Mouse (Mus musculus) embryonic facial prominence, embryonic 12.5 days (tissue): ENCODE measurements at regions not wholly inside any gene's neighbourhood (a gene's known extent, or its start where the extent isn't known, plus 50 kb on each side); places are given as distances from the start of the nearest gene placed in this dataset.

ENCODE experiments used
- ATAC-seq: fragments of 200-750 bp; cut with Nextera tagmentation; 2 replicates; pipeline ENCODE4 v1.8.0; 2017; ENCODE audit not compliant: insufficient number of reproducible peaks, insufficient read depth, low FRiP score, low TSS enrichment
- H3K27ac ChIP-seq: fragments of 300-500 bp; sonication (generic); 2 replicates; pipeline ENCODE4 v1.5.1; 2016; ENCODE audit warnings: mild to moderate bottlenecking
- H3K27me3 ChIP-seq: fragments of 300-500 bp; sonication (generic); 2 replicates; pipeline ENCODE4 v1.6.1; 2016; ENCODE audit warnings: mild to moderate bottlenecking, moderate library complexity
- H3K36me3 ChIP-seq: fragments of 300-500 bp; sonication (generic); 2 replicates; pipeline ENCODE4 v1.6.1; 2016; ENCODE audit warnings: mild to moderate bottlenecking
- H3K4me1 ChIP-seq: fragments of 300-500 bp; sonication (generic); 2 replicates; pipeline ENCODE4 v1.6.1; 2016
- H3K4me2 ChIP-seq: fragments of 300-500 bp; sonication (generic); replicated peaks from 2 replicates; pipeline ENCODE4 v1.6.1; 2016; ENCODE audit warnings: mild to moderate bottlenecking, moderate library complexity
- H3K4me3 ChIP-seq: fragments of 300-500 bp; sonication (generic); 2 replicates; pipeline ENCODE4 v1.5.1; 2016; ENCODE audit warnings: mild to moderate bottlenecking
- H3K9ac ChIP-seq: fragments of 300-500 bp; sonication (generic); 2 replicates; pipeline ENCODE4 v1.6.1; 2016; ENCODE audit warnings: mild to moderate bottlenecking, moderate library complexity
- H3K9me3 ChIP-seq: fragments of 300-500 bp; sonication (generic); 2 replicates; pipeline ENCODE4 v1.6.1; 2016; ENCODE audit warnings: mild to moderate bottlenecking, moderate library complexity
- WGBS: fragments of 180-500 bp; shearing (Covaris S2); methylation state at CpG from one replicate; pipeline ENCODE4 v1.1.7; 2016; 5-methylcytosine and 5-hydroxymethylcytosine counted together

- Histone ChIP-seq H3K9me3 (no peaks in the 10 kb centered on the region), H3K36me3 (no peaks in the 10 kb centered on the region), H3K9ac (no peak overlapping the region), H3K4me2 (no peak overlapping the region), H3K27me3 (no peaks in the 10 kb centered on the region), H3K4me3 (no peak overlapping the region), H3K27ac (no peak overlapping the region), H3K4me1 (no peaks in the 10 kb centered on the region)
- 90% methylated on average over 7 of the region's 7 CpGs for WGBS
- ATAC-seq: no peak
Observed at GRCm38 (mm10) chr16:87224024-87224423, 130.0 kb upstream of the N6amt1 start.

- Histone ChIP-seq H3K36me3 (no peaks in the 10 kb centered on the region), H3K27ac (no peak overlapping the region), H3K9ac (no peak overlapping the region), H3K4me2 (no peak overlapping the region), H3K9me3 (no peaks in the 10 kb centered on the region), H3K4me3 (no peak overlapping the region), H3K27me3 (no peaks in the 10 kb centered on the region), H3K4me1 (no peaks in the 10 kb centered on the region)
- no peak for ATAC-seq
- WGBS: 89% methylated on average over 5 of the region's 5 CpGs
Observed at GRCm38 (mm10) chr16:87220611-87221010, 133.4 kb upstream of the N6amt1 start.

DNA sequence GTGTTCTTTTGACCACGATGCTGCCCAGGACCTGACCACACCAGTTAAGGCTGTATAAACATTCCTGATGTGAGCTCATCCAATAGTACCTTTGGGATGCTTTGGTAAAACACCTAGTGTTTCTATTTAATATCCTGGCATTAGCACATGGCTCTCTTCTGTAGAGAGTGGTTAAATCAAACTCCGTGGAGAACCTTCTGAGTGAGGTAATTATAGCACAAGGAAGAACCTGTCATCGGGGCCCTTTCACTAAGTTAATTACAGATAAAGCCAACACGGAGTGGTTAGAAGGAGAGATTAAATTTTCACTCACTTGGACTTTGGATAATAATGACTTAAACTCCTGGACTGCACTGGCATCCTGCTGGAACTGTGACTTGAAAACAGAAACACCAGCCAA is 133.8 kb upstream of the N6amt1 start:
- H3K4me1 ChIP-seq: no peaks in the 10 kb centered on the region
- 51% methylated on average over 4 of the region's 4 CpGs for WGBS
- H3K9ac ChIP-seq: no peak overlapping the region
- H3K36me3 ChIP-seq: no peaks in the 10 kb centered on the region
- no peak overlapping the region for H3K4me3 ChIP-seq
- no peak for ATAC-seq
- H3K27ac ChIP-seq: no peak overlapping the region
- no peaks in the 10 kb centered on the region for H3K27me3 ChIP-seq
- no peaks in the 10 kb centered on the region for H3K9me3 ChIP-seq
- H3K4me2 ChIP-seq: no peak overlapping the region

- Histone ChIP-seq H3K4me2 (no peak overlapping the region), H3K4me3 (no peak overlapping the region), H3K9ac (no peak overlapping the region), H3K27ac (no peak overlapping the region), H3K4me1 (no peaks in the 10 kb centered on the region), H3K9me3 (no peaks in the 10 kb centered on the region), H3K36me3 (no peaks in the 10 kb centered on the region), H3K27me3 (no peaks in the 10 kb centered on the region)
- WGBS: 47% methylated on average over 1 of the region's 1 CpGs
- ATAC-seq: no peak
Observed at GRCm38 (mm10) chr16:87207875-87208274, 146.1 kb upstream of the N6amt1 start.

DNA sequence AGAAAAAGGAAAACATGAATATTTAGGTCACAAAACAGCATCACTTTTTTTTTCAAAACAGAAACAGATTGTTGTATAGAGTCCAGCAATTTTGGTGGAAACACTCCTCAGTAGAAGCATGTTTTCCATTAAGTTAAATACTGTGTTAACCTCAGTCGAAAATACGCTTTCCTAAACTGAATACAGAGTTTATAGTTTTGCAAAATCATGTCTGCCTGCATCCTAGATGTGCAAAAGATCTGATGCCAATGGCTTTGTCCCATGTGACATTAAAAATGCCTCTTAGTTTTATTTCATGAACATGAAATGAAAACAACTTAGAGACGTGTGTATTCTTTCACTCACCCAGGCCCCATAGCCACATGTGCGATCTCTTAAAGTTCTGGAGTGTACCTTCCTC is 163.5 kb upstream of the N6amt1 start:
- no peak overlapping the region for H3K4me2 ChIP-seq
- no peaks in the 10 kb centered on the region for H3K36me3 ChIP-seq
- no peak overlapping the region for H3K4me3 ChIP-seq
- no peaks in the 10 kb centered on the region for H3K27me3 ChIP-seq
- no peak overlapping the region for H3K9ac ChIP-seq
- no peaks in the 10 kb centered on the region for H3K4me1 ChIP-seq
- no peaks in the 10 kb centered on the region for H3K9me3 ChIP-seq
- H3K27ac ChIP-seq: no peak overlapping the region
- no peak for ATAC-seq
- WGBS: 66% methylated on average over 4 of the region's 4 CpGs

GRCm38 (mm10) chr16:87188737-87189136 is 165.2 kb upstream of the N6amt1 start:
- H3K27ac ChIP-seq: no peak overlapping the region
- H3K27me3 ChIP-seq: no peaks in the 10 kb centered on the region
- no peaks in the 10 kb centered on the region for H3K9me3 ChIP-seq
- no peak for ATAC-seq
- H3K4me3 ChIP-seq: no peak overlapping the region
- H3K9ac ChIP-seq: no peak overlapping the region
- 91% methylated on average over 2 of the region's 2 CpGs for WGBS
- no peaks in the 10 kb centered on the region for H3K4me1 ChIP-seq
- H3K4me2 ChIP-seq: no peak overlapping the region
- H3K36me3 ChIP-seq: no peaks in the 10 kb centered on the region

DNA sequence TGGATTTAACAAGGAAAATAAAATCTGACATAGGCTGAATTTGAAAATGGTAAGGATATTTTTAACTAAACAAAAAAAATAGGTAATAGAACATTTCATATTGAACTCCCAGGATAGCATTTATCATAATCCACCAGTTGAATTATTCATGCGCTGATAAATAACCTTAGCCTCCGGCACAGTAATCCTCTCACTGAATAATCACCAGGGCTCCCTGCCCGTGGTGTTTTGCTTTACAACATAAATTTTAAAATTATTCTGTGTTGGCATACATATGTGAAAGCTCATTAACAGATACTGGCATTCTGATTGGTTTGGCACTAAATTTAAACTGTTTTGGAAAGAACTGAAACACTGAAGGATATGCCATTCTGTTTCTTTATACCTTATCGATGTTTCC is 181.6 kb upstream of the N6amt1 start:
- ATAC-seq: no peak

DNA sequence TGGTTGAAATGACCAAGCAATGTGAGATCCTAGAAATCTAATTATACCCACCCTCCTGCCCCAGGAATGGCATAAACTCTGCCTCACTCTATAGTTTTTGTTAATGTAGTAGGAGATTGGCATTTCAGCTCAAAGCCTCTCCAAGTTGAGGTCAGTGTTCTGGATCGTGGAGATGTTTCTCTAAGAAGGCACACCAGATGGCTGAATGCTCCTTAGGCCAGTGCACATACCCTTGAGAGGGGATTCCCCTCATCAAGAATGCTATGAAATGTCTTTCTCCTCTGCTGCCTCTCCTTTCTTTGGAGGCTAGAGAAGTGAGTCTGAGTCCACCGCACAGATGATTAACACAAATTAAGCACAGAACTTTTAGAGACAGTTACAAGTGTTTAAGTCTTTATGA is 214.7 kb upstream of the N6amt1 start:
- H3K4me1 ChIP-seq: no peaks in the 10 kb centered on the region
- no peaks in the 10 kb centered on the region for H3K36me3 ChIP-seq
- no peaks in the 10 kb centered on the region for H3K27me3 ChIP-seq
- no peaks in the 10 kb centered on the region for H3K9me3 ChIP-seq
- WGBS: 80% methylated on average over 2 of the region's 2 CpGs
- H3K4me2 ChIP-seq: no peak overlapping the region
- ATAC-seq: no peak
- H3K9ac ChIP-seq: no peak overlapping the region
- H3K4me3 ChIP-seq: no peak overlapping the region
- no peak overlapping the region for H3K27ac ChIP-seq

More for the DNA sequence above, 181.6 kb upstream of the N6amt1 start:
- Histone ChIP-seq H3K4me3 (no peak overlapping the region), H3K4me2 (no peak overlapping the region), H3K4me1 (no peaks in the 10 kb centered on the region), H3K36me3 (no peaks in the 10 kb centered on the region), H3K9ac (no peak overlapping the region), H3K27me3 (no peaks in the 10 kb centered on the region), H3K27ac (no peak overlapping the region), H3K9me3 (no peaks in the 10 kb centered on the region)
- 82% methylated on average over 4 of the region's 4 CpGs for WGBS

- H3K27me3 ChIP-seq: no peaks in the 10 kb centered on the region
- ATAC-seq: no peak
- no peak overlapping the region for H3K9ac ChIP-seq
- H3K4me3 ChIP-seq: no peak overlapping the region
- H3K9me3 ChIP-seq: no peaks in the 10 kb centered on the region
- H3K4me2 ChIP-seq: no peak overlapping the region
- no peak overlapping the region for H3K27ac ChIP-seq
- 81% methylated on average over 1 of the region's 1 CpGs for WGBS
- H3K36me3 ChIP-seq: no peaks in the 10 kb centered on the region
- H3K4me1 ChIP-seq: no peaks in the 10 kb centered on the region
Observed at GRCm38 (mm10) chr16:87136503-87136902, 217.5 kb upstream of the N6amt1 start.

DNA sequence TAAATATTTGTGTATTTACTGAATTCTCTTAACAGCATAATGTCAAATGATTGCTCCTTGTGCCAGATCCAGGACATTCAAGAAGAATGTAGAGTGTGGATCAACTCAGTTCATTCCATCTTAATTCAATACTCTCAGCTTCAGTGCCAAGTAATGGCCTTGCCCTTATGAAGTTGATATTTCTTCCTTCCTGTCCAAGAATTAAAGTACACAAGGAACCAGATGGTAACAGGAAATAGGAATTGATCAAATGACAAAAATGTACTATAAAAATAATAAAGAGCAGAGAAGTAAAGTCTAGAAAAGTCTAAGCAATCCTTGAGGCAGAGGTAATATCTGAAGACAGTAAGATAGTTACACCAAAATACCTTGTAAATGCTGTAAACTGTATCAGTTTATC is 219.5 kb upstream of the N6amt1 start:
- Histone ChIP-seq H3K36me3 (no peaks in the 10 kb centered on the region), H3K4me1 (no peaks in the 10 kb centered on the region), H3K27me3 (no peaks in the 10 kb centered on the region), H3K4me3 (no peak overlapping the region), H3K9ac (no peak overlapping the region), H3K9me3 (no peaks in the 10 kb centered on the region), H3K27ac (no peak overlapping the region), H3K4me2 (no peak overlapping the region)
- ATAC-seq: no peak

GRCm38 (mm10) chr16:87133874-87134273 is 220.1 kb upstream of the N6amt1 start:
- no peaks in the 10 kb centered on the region for H3K9me3 ChIP-seq
- no peaks in the 10 kb centered on the region for H3K4me1 ChIP-seq
- H3K4me3 ChIP-seq: no peak overlapping the region
- no peaks in the 10 kb centered on the region for H3K27me3 ChIP-seq
- no peak overlapping the region for H3K27ac ChIP-seq
- H3K36me3 ChIP-seq: no peaks in the 10 kb centered on the region
- no peak overlapping the region for H3K9ac ChIP-seq
- no peak overlapping the region for H3K4me2 ChIP-seq
- WGBS: 91% methylated on average over 6 of the region's 6 CpGs
- ATAC-seq: no peak

GRCm38 (mm10) chr16:87132082-87132481 is 221.9 kb upstream of the N6amt1 start:
- Histone ChIP-seq H3K27ac (no peak overlapping the region), H3K4me1 (no peaks in the 10 kb centered on the region), H3K4me2 (no peak overlapping the region), H3K27me3 (no peaks in the 10 kb centered on the region), H3K36me3 (no peaks in the 10 kb centered on the region), H3K9ac (no peak overlapping the region), H3K4me3 (no peak overlapping the region), H3K9me3 (no peaks in the 10 kb centered on the region)
- ATAC-seq: no peak
- WGBS: 92% methylated on average over 4 of the region's 4 CpGs
